Mouse (Mus musculus): ENCODE results near the gene Gm8693. TPM values are rescaled to one million over a fixed set of nuclear protein-coding genes. Genes with fewer than 3 reads are reported as not detected.
"Not testable (repeated sequence)": the region's sequence is repeated elsewhere in the genome, so short reads cannot be mapped to it uniquely, and the experiment has no call there.

Gm8693 gene
- total RNA-seq (2021), result not detected
- long read RNA-seq, experiment 1, result 0 reads
- long read RNA-seq, experiment 2, result 0 reads

- DNase-seq (ENCODE audit: low spot score in 2 of 2), result not testable (repeated sequence)
Observed at GRCm38 (mm10) chr7:22692217-22692616, at the start of gene Gm8693. Gm8693 (minus strand) TSS chr7:22692317.

DNA sequence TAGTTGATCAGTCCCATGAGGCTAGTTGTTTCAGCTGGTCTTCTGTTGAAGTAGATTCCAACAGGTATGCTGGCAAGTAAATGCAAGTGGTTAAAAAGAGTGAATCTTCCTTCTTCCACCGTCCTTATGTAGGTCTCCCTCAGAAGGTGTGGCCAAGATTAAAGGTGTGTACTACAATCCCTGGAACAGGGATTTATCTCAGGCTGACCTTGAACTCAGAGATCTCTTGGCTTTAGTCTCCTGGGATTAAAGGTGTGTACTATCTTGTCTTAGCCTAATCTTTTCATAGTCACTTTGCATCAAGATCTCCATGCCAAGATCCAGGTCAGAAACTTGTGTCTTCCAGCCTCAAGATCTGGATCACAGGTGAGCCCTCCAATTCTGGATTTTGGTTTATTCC is 27.5 kb upstream of the Gm8693 start, which contains the start of gene Gm4567:
TSS of gene Gm4567 (minus strand) at position 101 of the 400 bp plus-strand sequence.
- not testable (repeated sequence) for DNase-seq (ENCODE audit: low spot score in 2 of 2)

GRCm38 (mm10) chr7:22657718-22658117 is 34.4 kb downstream of the Gm8693 start, which contains the start of gene Vmn1r155:
Vmn1r155 (plus strand) TSS chr7:22658018.
- not testable (repeated sequence) for DNase-seq (ENCODE audit: low spot score in 2 of 2)

Other genes starting within 250 kb of the Gm8693 start
- gene Gm10665, start 228.2 kb downstream of the Gm8693 start, total RNA-seq (2021), result not detected
- not detected for gene Vmn1r151, start 192.6 kb downstream of the Gm8693 start, total RNA-seq (2021)
- not detected for gene Vmn1r152, start 169.3 kb downstream of the Gm8693 start, total RNA-seq (2021)
- not detected for gene Gm8677, start 157.4 kb downstream of the Gm8693 start, total RNA-seq (2021)
- not detected for gene Gm4201, start 127.0 kb downstream of the Gm8693 start, total RNA-seq (2021)
- gene Gm4565, start 104.2 kb downstream of the Gm8693 start, total RNA-seq (2021), result not detected
- gene Vmn1r155, start 34.3 kb downstream of the Gm8693 start, total RNA-seq (2021), result not detected
- not detected for gene Gm4567, start 27.4 kb upstream of the Gm8693 start, total RNA-seq (2021)
- gene Vmn1r157, start 69.4 kb upstream of the Gm8693 start, total RNA-seq (2021), result not detected
- not detected for gene Vmn1r158, start 98.5 kb upstream of the Gm8693 start, total RNA-seq (2021)
- not detected for gene Vmn1r159, start 151.3 kb upstream of the Gm8693 start, total RNA-seq (2021)
- not detected for gene Vmn1r160, start 178.9 kb upstream of the Gm8693 start, total RNA-seq (2021)

Data from layer of hippocampus, postnatal 14 days (tissue).